Mouse (Mus musculus) B cell, adult 62 days (primary cell): Measurements from ENCODE around the gene Cry2. TPM values are rescaled to one million over a fixed set of nuclear protein-coding genes. Genes with fewer than 3 reads are reported as not detected.

Experiments
- total RNA-seq: library from RNA; stranded (reverse); gene quantifications from 4 replicates; pipeline ENCODE4 v1.2.4, GENCODE M21; 2023

Cry2 gene
- total RNA-seq, result 51.7 to 64.5 TPM (median 56.2 TPM) in 4 replicates

GRCm38 (mm10) chr2:92433578-92434374 lies at the start of gene Cry2:
TSS of gene Cry2 (minus strand) at chr2:92434043.

GRCm38 (mm10) chr2:92459921-92460707 lies 26.3 kb upstream of the Cry2 start, which contains the start of gene Slc35c1:
TSS of gene Slc35c1 (minus strand) at chr2:92460538.

GRCm38 (mm10) chr2:92401091-92401561 lies 32.7 kb downstream of the Cry2 start, which contains the start of gene Mapk8ip1:
TSS of gene Mapk8ip1 (minus strand) at chr2:92401263.

GRCm38 (mm10) chr2:92381901-92382588 lies 51.8 kb downstream of the Cry2 start, which contains the start of gene 1700029I15Rik:
TSS of gene 1700029I15Rik (plus strand) at chr2:92382538.

GRCm38 (mm10) chr2:92374514-92374913 lies 59.3 kb downstream of the Cry2 start, which contains the start of the genes Pex16 and Large2:
TSS of gene Pex16 (plus strand) at chr2:92374676.
TSS of gene Large2 (minus strand) at chr2:92374869.

Other genes starting within 250 kb of the Cry2 start
- 27.9 to 35.2 TPM (median 29.9 TPM) in 4 replicates for gene Pex16, start 59.4 kb downstream of the Cry2 start, total RNA-seq
- gene Large2, start 59.2 kb downstream of the Cry2 start, total RNA-seq, result 0.30 to 0.83 TPM (median 0.31 TPM) in 3 of 4 replicates, not detected in the other
- 6.5 to 9.1 TPM (median 8.0 TPM) in 4 replicates for gene 1700029I15Rik, start 51.5 kb downstream of the Cry2 start, total RNA-seq
- 0.31 to 1.3 TPM (median 0.56 TPM) in 4 replicates for gene Mapk8ip1, start 32.8 kb downstream of the Cry2 start, total RNA-seq
- gene Slc35c1, start 26.5 kb upstream of the Cry2 start, total RNA-seq, result 21.4 to 24.1 TPM (median 22.4 TPM) in 4 replicates
- 0.57 to 1.1 TPM (median 0.83 TPM) in 4 replicates for gene Chst1, start 165.7 kb upstream of the Cry2 start, total RNA-seq